Mouse (Mus musculus): ENCODE results near the gene Naa60. TPM values are rescaled to one million over a fixed set of nuclear protein-coding genes. Genes with fewer than 3 reads are reported as not detected.

Gene Naa60
- polyA plus RNA-seq, 1 experiment from 2014 or later = 43.6 TPM

DNA sequence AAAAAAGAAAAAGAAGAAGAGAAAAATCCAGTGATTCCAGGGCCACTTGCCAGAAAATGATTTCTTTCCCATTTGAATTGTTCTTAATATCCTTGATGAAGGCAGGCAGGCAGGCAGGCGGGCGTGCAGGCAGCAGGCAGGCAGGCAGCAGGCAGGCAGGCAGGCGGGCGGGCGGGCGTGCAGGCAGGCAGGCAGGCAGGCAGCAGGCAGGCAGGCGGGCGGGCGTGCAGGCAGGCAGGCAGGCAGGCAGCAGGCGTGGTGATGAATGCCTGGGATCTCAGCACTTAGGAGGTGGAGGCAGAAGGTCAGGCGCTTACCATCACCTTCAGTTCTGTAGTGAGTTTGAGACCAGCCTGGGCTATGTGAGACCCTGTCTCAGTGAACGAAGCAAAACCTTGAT, 19.6 kb upstream of the Naa60 start:
- WGBS = 19% methylated on average over 12 of the region's 12 CpGs

DNA sequence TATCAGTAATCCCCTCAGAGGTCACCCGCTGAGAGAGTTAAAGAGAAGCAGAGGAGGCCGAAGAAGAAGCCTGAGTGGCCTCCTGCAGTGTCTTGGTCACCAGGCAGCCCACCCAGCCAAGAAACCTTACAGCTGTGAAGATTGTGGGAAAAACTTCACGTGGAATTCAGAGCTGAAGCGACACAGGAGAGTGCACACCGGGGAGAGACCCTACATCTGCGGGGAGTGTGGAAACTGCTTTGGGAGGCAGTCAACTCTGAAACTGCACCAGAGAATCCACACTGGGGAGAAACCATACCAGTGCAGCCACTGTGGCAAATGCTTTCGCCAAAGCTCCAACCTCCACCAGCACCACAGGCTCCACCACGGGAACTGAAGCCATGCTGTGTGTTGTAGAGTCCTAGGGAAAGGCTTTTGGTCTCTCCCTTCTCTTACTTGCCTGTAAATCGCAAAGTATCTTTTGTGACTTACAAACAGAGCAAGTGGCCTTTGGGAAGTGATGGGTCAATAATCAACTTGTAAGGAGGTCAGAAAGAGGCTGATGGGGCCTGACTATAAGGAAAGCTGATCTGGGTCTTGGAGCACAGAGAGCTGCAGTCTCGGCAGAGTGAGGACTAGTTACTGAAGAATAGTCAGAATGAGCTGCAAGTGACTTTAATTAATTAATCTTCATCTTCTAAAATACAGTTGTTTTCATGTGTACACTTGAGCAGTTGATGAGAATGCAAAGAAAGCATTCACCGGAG, 17.6 kb upstream of the Naa60 start:
- H3K36me3 ChIP-seq = no peaks in the 10 kb centered on the region
- no peak for DNase-seq (ENCODE audit: low spot score)
- no peaks in the 10 kb centered on the region for H3K9me3 ChIP-seq
- H3K4me1 ChIP-seq = no peaks in the 10 kb centered on the region; the same call in 1 of the 2 replicates
- no peaks in the 10 kb centered on the region for H3K27me3 ChIP-seq (ENCODE audit: insufficient read depth, poor library complexity, severe bottlenecking)
- H3K4me3 ChIP-seq = no peak overlapping the region
- no peak overlapping the region for H3K27ac ChIP-seq
- WGBS = 59% methylated on average over 11 of the region's 11 CpGs

More for the DNA sequence above, 19.6 kb upstream of the Naa60 start:
- Histone ChIP-seq H3K9me3 (no peaks in the 10 kb centered on the region), H3K4me3 (peak overlapping the region; percentile 9; the same call in 1 of the 2 replicates), H3K27me3 (ENCODE audit: insufficient read depth, poor library complexity, severe bottlenecking) (no peaks in the 10 kb centered on the region), H3K4me1 (peaks cover 6% of the 10 kb centered on the region), H3K36me3 (no peaks in the 10 kb centered on the region), H3K27ac (no peak overlapping the region)
- DNase-seq (ENCODE audit: low spot score) = no peak

DNA sequence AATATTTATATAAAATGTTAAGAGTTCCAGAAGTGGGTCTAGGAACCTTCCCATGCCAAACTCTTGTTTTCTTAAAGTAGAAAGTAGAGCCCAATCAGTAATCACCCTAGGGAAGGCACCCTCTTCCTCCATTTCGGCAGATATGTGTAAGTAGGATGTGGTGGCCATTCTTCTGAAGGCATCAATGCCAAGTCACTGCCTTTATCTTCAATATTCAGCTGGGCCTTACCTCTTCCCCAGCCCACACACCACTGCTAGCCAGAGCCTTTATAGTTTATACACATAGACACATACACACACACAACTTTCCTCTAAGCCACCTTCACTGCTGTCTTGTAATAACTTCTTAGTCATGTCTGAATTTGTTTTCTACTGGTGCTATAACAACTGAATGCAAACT, 16.4 kb upstream of the Naa60 start:
- Histone ChIP-seq H3K4me3 (no peak overlapping the region), H3K27ac (no peak overlapping the region), H3K9me3 (no peaks in the 10 kb centered on the region), H3K4me1 (no peaks in the 10 kb centered on the region; the same call in 1 of the 2 replicates), H3K27me3 (ENCODE audit: insufficient read depth, poor library complexity, severe bottlenecking) (no peaks in the 10 kb centered on the region), H3K36me3 (peaks cover 3% of the 10 kb centered on the region; the same call in 1 of the 2 replicates)
- 74% methylated on average over 1 of the region's 1 CpGs for WGBS
- DNase-seq (ENCODE audit: low spot score) = no peak

DNA sequence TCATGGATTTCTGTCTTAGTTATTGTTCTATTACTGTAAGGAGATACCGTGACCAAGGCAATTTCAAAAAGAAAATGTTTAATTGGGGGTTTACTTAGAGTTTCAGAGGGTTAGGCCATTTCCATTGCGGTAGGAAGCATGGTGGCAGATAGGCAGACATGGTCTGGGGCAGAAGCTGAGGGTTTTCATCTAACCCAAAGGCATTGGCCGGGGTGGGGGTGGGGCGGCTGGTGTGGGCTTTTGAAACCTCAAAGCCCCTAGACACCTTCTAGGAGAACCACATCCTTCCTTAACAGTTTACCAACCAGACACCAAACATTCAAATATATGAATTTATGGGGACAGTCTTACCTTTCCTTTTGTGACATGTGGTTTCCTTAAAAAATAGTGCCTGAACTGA, 12.9 kb upstream of the Naa60 start:
- 87% methylated on average over 4 of the region's 4 CpGs for WGBS
- no peak for DNase-seq (ENCODE audit: low spot score)
- Histone ChIP-seq H3K27me3 (ENCODE audit: insufficient read depth, poor library complexity, severe bottlenecking) (no peaks in the 10 kb centered on the region), H3K4me1 (no peaks in the 10 kb centered on the region), H3K9me3 (no peaks in the 10 kb centered on the region), H3K27ac (no peak overlapping the region), H3K4me3 (no peak overlapping the region), H3K36me3 (peaks cover 22% of the 10 kb centered on the region)

DNA sequence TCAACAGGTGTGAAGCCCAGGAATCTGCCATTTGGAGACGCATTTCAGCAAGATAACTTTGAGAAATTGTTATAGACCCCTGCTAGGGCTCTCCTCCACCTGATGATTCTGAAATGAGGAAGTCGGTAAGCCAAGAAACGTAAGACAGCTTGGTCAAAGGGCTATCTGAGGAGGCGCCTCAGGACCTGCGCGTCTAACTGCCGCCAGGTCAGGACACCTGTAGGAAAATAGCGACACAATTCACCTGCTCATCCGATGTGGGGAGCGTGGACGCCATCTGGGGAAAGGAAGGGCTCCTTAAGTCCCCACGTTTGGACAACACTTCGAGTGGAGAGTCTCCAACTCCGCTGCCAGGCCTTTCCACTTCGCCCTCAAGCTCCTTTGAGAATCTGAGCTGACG, 360 bp upstream of the Naa60 start:
- no peak for DNase-seq (ENCODE audit: low spot score)
- Histone ChIP-seq H3K4me3 (peak overlapping the region; percentile 79), H3K36me3 (peaks cover 22% of the 10 kb centered on the region; the same call in 1 of the 2 replicates), H3K27ac (peak overlapping the region; percentile 90), H3K27me3 (ENCODE audit: insufficient read depth, poor library complexity, severe bottlenecking) (no peaks in the 10 kb centered on the region), H3K9me3 (no peaks in the 10 kb centered on the region), H3K4me1 (peaks cover 7% of the 10 kb centered on the region; the same call in 1 of the 2 replicates)
- 3% methylated on average over 16 of the region's 16 CpGs for WGBS

DNA sequence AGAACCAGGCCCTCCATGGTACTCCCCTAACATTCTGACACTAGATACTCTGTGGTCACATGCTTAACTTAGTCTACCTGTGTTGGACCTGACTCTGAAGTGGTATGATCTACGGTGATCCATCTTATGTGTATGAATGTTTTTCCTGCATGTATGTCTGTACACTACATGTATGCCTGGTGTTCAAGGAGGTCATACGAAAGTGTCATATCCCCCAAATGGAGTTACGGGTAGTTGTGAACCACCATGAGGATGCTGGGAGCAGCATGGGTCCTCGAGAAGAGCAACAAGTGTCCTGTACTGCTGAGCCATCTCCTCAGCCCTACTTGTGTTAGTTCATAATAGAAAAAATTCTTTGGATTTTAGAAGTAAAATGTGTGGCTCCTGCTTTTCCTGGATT, 4.2 kb downstream of the Naa60 start:
- WGBS = 84% methylated on average over 4 of the region's 4 CpGs
- no peak overlapping the region for H3K4me3 ChIP-seq
- H3K9me3 ChIP-seq = no peaks in the 10 kb centered on the region
- DNase-seq (ENCODE audit: low spot score) = no peak
- peaks cover 7% of the 10 kb centered on the region; the same call in 1 of the 2 replicates for H3K4me1 ChIP-seq
- H3K27me3 ChIP-seq (ENCODE audit: insufficient read depth, poor library complexity, severe bottlenecking) = no peaks in the 10 kb centered on the region
- H3K36me3 ChIP-seq = peaks cover 8% of the 10 kb centered on the region
- no peak overlapping the region for H3K27ac ChIP-seq

DNA sequence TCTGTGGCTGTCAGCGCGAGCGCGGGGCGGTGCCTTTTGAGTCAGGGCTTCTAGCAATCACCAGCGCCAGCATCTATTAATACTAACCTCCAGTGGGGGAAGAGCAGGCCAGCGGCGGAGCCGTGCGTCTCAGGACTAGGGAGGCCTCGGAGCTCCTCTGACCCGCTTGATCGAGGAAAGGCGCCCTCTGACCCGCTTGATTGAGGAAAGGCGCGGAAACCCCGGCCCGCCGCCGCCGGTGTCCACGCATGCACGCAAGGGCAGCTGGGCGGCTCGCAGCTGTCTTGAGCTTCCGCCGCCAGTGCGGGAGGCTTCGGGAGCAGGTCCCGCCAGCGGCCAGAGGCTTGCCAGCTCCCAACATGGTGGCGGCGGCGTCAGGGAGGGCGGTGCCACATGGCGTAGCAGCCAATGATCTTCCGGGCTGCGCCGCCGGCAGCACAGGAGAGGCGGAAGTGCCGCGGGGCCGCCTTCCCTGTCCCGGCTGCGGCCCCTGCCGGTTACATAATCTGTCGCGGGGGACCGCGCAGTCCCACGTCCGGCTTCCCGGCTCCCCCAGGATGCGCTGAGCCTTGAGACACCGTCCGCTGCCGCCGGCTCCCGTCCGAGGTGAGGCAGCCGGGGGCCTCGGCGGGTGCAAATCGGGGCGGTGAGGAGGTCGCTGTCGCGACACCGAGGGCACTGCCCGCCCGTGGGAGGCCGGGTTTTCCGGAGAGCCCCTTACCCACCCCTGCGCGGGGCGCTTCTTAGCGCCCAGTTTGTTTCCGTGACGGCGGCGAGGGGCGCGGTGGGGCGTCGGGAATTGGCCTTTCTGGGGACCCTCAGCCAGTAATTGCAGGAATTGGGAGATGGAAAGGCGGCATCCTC, 12.3 kb downstream of the Naa60 start, which contains the start of the genes Zfp597 and Gm20695:
Zfp597 (minus strand) TSS at position 361 of the 864 bp plus-strand sequence.
Gm20695 (plus strand) TSS at position 448 of the 864 bp plus-strand sequence.
- Histone ChIP-seq H3K4me3 (peak within 1 kb of the TSS; percentile 97), H3K27me3 (ENCODE audit: insufficient read depth, poor library complexity, severe bottlenecking) (no peaks in the 10 kb centered on the region), H3K4me1 (peaks cover 13% of the 10 kb centered on the region), H3K27ac (peak within 1 kb of the TSS; percentile 96), H3K9me3 (no peaks in the 10 kb centered on the region), H3K36me3 (peaks cover 9% of the 10 kb centered on the region)
- DNase-seq (ENCODE audit: low spot score) = peak; percentile 97
- under 1% methylated on average over 88 of the region's 88 CpGs for WGBS

DNA sequence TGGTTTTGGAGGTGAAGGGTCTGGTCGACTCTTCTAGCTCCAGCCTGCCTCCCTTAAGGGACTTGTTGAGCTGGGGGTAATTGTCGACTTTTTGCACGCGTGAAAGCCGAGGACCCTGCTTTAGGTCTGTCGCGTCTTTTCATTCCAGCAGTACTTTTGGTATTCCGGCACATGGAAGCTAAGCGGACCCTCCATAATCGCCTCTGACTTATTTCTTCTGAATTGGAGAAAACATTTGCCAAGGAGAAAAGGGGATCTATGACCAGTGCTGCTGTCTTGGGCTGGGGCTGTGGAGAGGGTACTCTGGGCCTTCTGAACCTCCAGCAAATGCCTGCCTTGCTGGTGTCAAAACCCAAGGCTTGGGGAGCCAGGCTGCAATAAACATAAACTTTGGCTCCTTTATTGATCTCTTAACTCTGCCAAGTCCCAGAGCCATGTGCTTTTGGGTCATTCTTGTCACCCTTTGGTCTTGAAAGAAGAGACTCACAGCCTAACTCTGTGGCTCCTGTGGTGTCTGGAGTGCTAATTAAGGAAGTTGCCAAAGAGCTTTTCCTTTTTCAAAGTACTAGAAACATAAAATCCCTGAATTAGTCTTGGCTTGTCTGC, 13.0 kb downstream of the Naa60 start:
- Histone ChIP-seq H3K4me3 (peak overlapping the region; percentile 97), H3K27me3 (ENCODE audit: insufficient read depth, poor library complexity, severe bottlenecking) (no peaks in the 10 kb centered on the region), H3K36me3 (0 out of 2 replicates have a peak, but pooled peaks cover 7% of the 10 kb centered on the region), H3K9me3 (no peaks in the 10 kb centered on the region), H3K27ac (peak overlapping the region; percentile 96), H3K4me1 (peaks cover 13% of the 10 kb centered on the region)
- no peak for DNase-seq (ENCODE audit: low spot score)
- WGBS = 3% methylated on average over 10 of the region's 10 CpGs

DNA sequence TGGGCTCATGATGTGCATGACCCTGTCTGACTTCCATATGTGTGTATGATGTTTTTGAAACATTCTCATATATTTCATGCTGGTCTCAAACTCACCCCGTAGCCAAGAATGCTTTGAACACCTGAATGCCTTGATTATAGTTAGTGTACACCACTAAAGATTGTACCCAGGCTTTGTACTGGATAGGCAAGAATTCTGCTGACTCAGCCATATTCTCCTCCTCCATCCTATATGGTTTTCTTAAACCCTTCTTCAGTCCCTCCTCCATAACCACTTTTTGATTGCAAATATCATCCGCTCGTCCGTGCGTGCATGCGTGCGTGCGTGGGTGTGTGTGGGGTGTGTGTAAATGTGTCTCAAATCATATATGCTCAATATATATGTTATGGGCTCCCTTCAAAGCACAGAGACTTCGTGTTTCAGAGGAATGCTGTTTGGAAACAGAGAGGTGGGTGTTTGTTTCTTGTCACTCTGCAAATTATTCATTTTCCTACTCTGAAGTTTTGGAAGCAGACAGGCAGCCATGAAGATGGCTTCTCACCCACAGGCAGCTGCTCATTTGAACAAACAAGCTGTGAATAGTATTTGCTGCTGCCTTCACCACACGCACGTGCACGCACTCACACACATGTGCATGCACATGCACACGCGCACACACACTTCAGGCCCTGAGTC, 19.6 kb downstream of the Naa60 start:
- no peaks in the 10 kb centered on the region for H3K27me3 ChIP-seq (ENCODE audit: insufficient read depth, poor library complexity, severe bottlenecking)
- peaks cover 19% of the 10 kb centered on the region for H3K36me3 ChIP-seq
- no peak overlapping the region for H3K27ac ChIP-seq
- peaks cover 8% of the 10 kb centered on the region; the same call in 1 of the 2 replicates for H3K4me1 ChIP-seq
- H3K4me3 ChIP-seq = no peak overlapping the region
- 91% methylated on average over 14 of the region's 14 CpGs for WGBS
- H3K9me3 ChIP-seq = no peaks in the 10 kb centered on the region
- DNase-seq (ENCODE audit: low spot score) = no peak

DNA sequence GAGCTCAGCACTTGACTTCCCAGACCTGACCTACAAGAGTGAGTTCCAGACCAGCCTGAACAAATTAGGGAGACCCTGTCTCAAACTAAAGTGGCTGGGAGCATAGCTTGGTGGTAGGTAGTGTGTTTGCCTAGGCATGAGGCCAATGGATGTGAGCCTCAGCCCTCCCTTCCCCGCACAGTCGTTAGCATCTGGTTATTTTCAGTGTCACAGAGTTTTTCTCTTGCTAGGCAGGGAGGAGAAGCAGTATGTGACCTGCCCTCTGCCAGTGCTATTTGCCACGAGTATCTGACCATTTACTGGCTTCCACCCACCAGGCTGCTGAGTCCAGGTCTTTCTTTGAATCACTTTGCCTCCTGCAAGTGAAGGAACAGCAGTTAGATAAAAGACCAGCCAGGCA, 21.6 kb downstream of the Naa60 start:
- Histone ChIP-seq H3K4me3 (no peak overlapping the region), H3K27me3 (ENCODE audit: insufficient read depth, poor library complexity, severe bottlenecking) (no peaks in the 10 kb centered on the region), H3K27ac (peak overlapping the region; percentile 38; the same call in 1 of the 2 replicates), H3K4me1 (peaks cover 8% of the 10 kb centered on the region; the same call in 1 of the 2 replicates), H3K36me3 (peaks cover 35% of the 10 kb centered on the region), H3K9me3 (no peaks in the 10 kb centered on the region)
- DNase-seq (ENCODE audit: low spot score) = no peak
- WGBS = 44% methylated on average over 3 of the region's 3 CpGs

DNA sequence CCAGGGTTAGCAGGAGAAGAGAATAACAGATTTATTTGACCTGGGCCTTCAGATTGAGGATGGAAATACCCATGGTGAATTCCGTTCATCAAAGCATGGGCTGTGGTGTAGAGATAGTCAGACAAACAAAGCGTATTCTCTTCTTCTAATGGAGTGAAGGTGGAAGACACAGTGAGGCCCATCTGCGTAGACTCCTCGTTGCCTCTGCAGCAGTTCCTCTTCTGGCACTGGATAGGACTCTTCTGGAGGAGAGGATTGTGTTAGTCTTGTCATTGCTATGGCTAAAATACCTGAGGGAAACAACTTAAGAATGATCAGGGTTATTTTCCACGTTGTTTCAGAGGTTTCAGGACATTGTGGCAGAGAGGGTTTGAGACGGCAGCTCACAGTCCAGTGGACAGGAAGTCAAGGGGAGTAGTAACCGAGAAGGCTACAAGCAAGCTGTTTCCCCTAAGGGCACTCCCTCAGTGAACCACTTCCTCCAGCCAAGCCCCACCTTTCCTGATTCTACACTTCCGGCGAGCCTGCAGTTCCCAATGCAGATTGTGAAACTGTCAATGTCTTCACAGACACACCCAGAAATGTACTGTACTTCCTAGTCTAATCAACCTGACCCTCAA, 23.1 kb downstream of the Naa60 start:
- WGBS = 67% methylated on average over 9 of the region's 9 CpGs
- Histone ChIP-seq H3K4me3 (no peak overlapping the region), H3K27me3 (ENCODE audit: insufficient read depth, poor library complexity, severe bottlenecking) (no peaks in the 10 kb centered on the region), H3K4me1 (peaks cover 8% of the 10 kb centered on the region; the same call in 1 of the 2 replicates), H3K36me3 (peaks cover 49% of the 10 kb centered on the region), H3K27ac (no peak overlapping the region), H3K9me3 (no peaks in the 10 kb centered on the region)
- DNase-seq (ENCODE audit: low spot score) = no peak

DNA sequence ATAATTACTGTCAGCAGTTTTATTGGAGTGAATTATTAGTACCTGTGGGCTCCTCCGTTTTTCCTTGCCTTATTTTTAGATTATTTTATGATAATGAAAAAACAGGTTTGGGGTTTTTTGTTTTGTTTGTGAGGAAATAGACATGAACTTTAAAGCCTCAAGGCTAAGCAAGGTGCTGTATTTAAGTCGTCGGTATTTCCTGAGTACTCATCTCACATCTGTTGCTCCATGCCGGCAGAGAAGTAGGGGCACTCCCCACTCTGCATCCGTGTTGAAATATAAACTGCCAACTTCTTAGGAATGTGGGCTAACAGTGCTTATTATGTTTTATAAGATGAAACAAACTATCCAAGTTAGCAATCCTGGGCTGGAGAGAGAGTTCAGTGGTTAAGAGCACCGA, 23.9 kb downstream of the Naa60 start:
- 83% methylated on average over 6 of the region's 6 CpGs for WGBS
- Histone ChIP-seq H3K9me3 (no peaks in the 10 kb centered on the region), H3K4me1 (peaks cover 8% of the 10 kb centered on the region; the same call in 1 of the 2 replicates), H3K27me3 (ENCODE audit: insufficient read depth, poor library complexity, severe bottlenecking) (no peaks in the 10 kb centered on the region), H3K4me3 (no peak overlapping the region), H3K36me3 (peaks cover 57% of the 10 kb centered on the region), H3K27ac (no peak overlapping the region)
- DNase-seq (ENCODE audit: low spot score) = no peak

Data from heart, embryonic 10.5 days (tissue).